Mouse (Mus musculus) hindbrain, embryonic 16.5 days (tissue): Measurements from ENCODE around the gene Chrng. TPM values are rescaled to one million over a fixed set of nuclear protein-coding genes. Genes with fewer than 3 reads are reported as not detected.

Experiments
- ATAC-seq: fragments of 200-750 bp; cut with Nextera tagmentation; 2 replicates; pipeline ENCODE4 v1.8.0; 2017; ENCODE audit warnings: moderate TSS enrichment, moderate library complexity
- H3K27ac ChIP-seq: fragments of 300-500 bp; sonication (generic); 2 replicates; pipeline ENCODE4 v1.5.1; 2014; ENCODE audit warnings: low read depth, mild to moderate bottlenecking, control low read depth, low read length, moderate library complexity
- H3K27me3 ChIP-seq: fragments of 300-500 bp; sonication (generic); replicated peaks from 2 replicates; pipeline ENCODE4 v1.6.1; 2014; ENCODE audit warnings: low read length; ENCODE audit not compliant: control insufficient read depth, insufficient read depth
- H3K36me3 ChIP-seq: fragments of 300-500 bp; sonication (generic); 2 replicates; pipeline ENCODE4 v1.6.1; 2014; ENCODE audit warnings: mild to moderate bottlenecking, low read length, moderate library complexity, mixed read lengths; ENCODE audit not compliant: control insufficient read depth, insufficient read depth
- H3K4me1 ChIP-seq: fragments of 300-500 bp; sonication (generic); 2 replicates; pipeline ENCODE4 v1.6.1; 2014; ENCODE audit warnings: low read depth, low read length; ENCODE audit not compliant: control insufficient read depth, insufficient read depth
- H3K4me2 ChIP-seq: fragments of 300-500 bp; sonication (generic); 2 replicates; pipeline ENCODE4 v1.6.1; 2014; ENCODE audit warnings: mild to moderate bottlenecking, low read length, control low read depth, moderate library complexity
- H3K4me3 ChIP-seq: fragments of 300-500 bp; sonication (generic); 2 replicates; pipeline ENCODE4 v1.5.1; 2014; ENCODE audit warnings: mild to moderate bottlenecking, low read length, control low read depth, moderate library complexity
- H3K9ac ChIP-seq: fragments of 300-500 bp; sonication (generic); 2 replicates; pipeline ENCODE4 v1.6.1; 2014; ENCODE audit warnings: low read depth, mild to moderate bottlenecking, control low read depth, low read length, moderate library complexity
- H3K9me3 ChIP-seq: fragments of 300-500 bp; sonication (generic); 2 replicates; pipeline ENCODE4 v1.6.1; 2014; ENCODE audit warnings: mild to moderate bottlenecking, low read length, moderate library complexity; ENCODE audit not compliant: control insufficient read depth
- WGBS: fragments of 180-500 bp; shearing (Covaris S2); extraction: QIAGEN DNeasy Blood & Tissue Kit; methylation state at CpG from one replicate; pipeline ENCODE4 v1.1.7; 2014; 5-methylcytosine and 5-hydroxymethylcytosine counted together
- polyA plus RNA-seq: library from polyadenylated mRNA; unstranded; fragments of >200 nt; fragmentation: Nextera tagmentation; extraction: Ambion mirVana; gene quantifications from 2 replicates; pipeline ENCODE4 v1.2.1, GENCODE M21; 2015

Gene Chrng
- 0.96 TPM in 1 of 2 replicates, not detected in the other for polyA plus RNA-seq

DNA sequence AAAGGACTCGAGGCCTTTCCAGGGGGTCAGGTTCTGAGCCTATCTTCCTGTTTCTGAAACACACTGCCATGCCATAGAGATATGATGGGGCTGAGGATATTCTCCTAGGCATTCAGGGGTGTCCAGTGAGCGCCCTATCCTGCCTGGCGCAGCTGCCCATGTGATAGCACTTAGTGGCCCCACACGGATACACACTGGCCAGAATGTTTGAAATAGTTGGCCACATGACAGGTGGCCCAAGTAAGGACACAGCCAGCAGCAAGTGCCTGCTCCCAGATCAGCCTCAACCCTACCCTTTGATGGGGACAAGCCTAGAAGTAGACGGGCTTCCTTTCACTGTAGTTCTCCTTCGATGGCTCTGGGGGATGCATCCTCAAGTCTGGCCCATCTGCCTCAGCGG is at the start of gene Chrng:
TSS of gene Chrng (plus strand) at position 193 of the 400 bp plus-strand sequence.
- Histone ChIP-seq H3K9me3 (no peaks in the 10 kb centered on the region), H3K36me3 (no peaks in the 10 kb centered on the region), H3K27ac (no peak within 1 kb of the TSS), H3K9ac (no peak within 1 kb of the TSS), H3K4me2 (no peak within 1 kb of the TSS), H3K4me3 (no peak within 1 kb of the TSS), H3K27me3 (peaks cover 2% of the 10 kb centered on the region; the same call in 1 of the 2 replicates), H3K4me1 (no peaks in the 10 kb centered on the region)
- no peak for ATAC-seq
- 92% methylated on average over 7 of the region's 7 CpGs for WGBS

- peak; percentile 34 for ATAC-seq
- Histone ChIP-seq H3K36me3 (no peaks in the 10 kb centered on the region), H3K4me1 (peaks cover 14% of the 10 kb centered on the region), H3K27me3 (peaks cover 48% of the 10 kb centered on the region), H3K27ac (no peak overlapping the region), H3K9me3 (no peaks in the 10 kb centered on the region), H3K9ac (peak overlapping the region; percentile 66), H3K4me3 (peak overlapping the region; percentile 48), H3K4me2 (peak overlapping the region; percentile 74)
- under 1% methylated on average over 55 of the region's 56 CpGs for WGBS
Observed at GRCm38 (mm10) chr1:87155531-87156198, 48.8 kb upstream of the Chrng start.

- 2% methylated on average over 12 of the region's 12 CpGs for WGBS
- Histone ChIP-seq H3K4me1 (peaks cover 14% of the 10 kb centered on the region), H3K9me3 (no peaks in the 10 kb centered on the region), H3K27ac (no peak within 1 kb of the TSS), H3K27me3 (peaks cover 46% of the 10 kb centered on the region), H3K4me2 (peak within 1 kb of the TSS; percentile 74), H3K4me3 (peak within 1 kb of the TSS; percentile 48), H3K9ac (peak within 1 kb of the TSS; percentile 66), H3K36me3 (no peaks in the 10 kb centered on the region)
- no peak for ATAC-seq
Observed at GRCm38 (mm10) chr1:87156199-87156587, 48.3 kb upstream of the Chrng start, which contains the start of gene Ecel1. Gene Ecel1 (minus strand): TSS chr1:87156521.

DNA sequence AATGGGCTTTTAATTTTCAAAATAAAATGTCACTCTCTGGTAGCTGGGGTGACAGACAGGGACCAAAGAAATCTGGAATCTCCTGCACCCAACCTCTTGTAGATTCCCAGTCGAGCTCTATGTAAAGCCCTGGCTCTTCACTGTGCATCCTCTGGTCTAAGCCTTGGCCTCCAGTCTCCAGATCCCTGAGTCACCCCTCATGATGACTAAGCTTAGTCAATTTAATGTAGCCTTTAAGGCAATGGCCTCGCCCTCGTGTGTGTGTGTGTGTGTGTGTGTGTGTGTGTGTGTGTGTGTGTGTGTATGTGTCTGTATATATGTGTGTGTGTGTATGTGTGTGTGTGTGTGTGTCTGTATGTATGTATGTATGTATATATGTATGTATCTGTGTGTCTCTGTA is 45.1 kb upstream of the Chrng start:
- 82% methylated on average over 3 of the region's 3 CpGs for WGBS
- Histone ChIP-seq H3K27me3 (peaks cover 17% of the 10 kb centered on the region), H3K9me3 (no peaks in the 10 kb centered on the region)

GRCm38 (mm10) chr1:87164164-87164795 is 40.2 kb upstream of the Chrng start:
- no peak overlapping the region for H3K4me2 ChIP-seq
- no peaks in the 10 kb centered on the region for H3K36me3 ChIP-seq
- peaks cover 3% of the 10 kb centered on the region for H3K4me1 ChIP-seq
- 23% methylated on average over 11 of the region's 11 CpGs for WGBS
- H3K4me3 ChIP-seq = no peak overlapping the region
- H3K9me3 ChIP-seq = no peaks in the 10 kb centered on the region
- 0 out of 2 replicates have a peak overlapping the region, but pooled peaks have one; percentile 35 for H3K27ac ChIP-seq
- no peaks in the 10 kb centered on the region for H3K27me3 ChIP-seq
- ATAC-seq = peak; percentile 43
- peak overlapping the region; percentile 32; the same call in 1 of the 2 replicates for H3K9ac ChIP-seq

More for the DNA sequence above, 45.1 kb upstream of the Chrng start:
- H3K36me3 ChIP-seq = no peaks in the 10 kb centered on the region
- ATAC-seq = no peak
- no peak overlapping the region for H3K4me3 ChIP-seq
- no peak overlapping the region for H3K27ac ChIP-seq
- no peak overlapping the region for H3K4me2 ChIP-seq
- peaks cover 8% of the 10 kb centered on the region for H3K4me1 ChIP-seq
- no peak overlapping the region for H3K9ac ChIP-seq

GRCm38 (mm10) chr1:87164796-87165184 is 39.7 kb upstream of the Chrng start:
- ATAC-seq = peak; percentile 6; the same call in 1 of the 2 replicates
- H3K27ac ChIP-seq = 0 out of 2 replicates have a peak overlapping the region, but pooled peaks have one; percentile 35

DNA sequence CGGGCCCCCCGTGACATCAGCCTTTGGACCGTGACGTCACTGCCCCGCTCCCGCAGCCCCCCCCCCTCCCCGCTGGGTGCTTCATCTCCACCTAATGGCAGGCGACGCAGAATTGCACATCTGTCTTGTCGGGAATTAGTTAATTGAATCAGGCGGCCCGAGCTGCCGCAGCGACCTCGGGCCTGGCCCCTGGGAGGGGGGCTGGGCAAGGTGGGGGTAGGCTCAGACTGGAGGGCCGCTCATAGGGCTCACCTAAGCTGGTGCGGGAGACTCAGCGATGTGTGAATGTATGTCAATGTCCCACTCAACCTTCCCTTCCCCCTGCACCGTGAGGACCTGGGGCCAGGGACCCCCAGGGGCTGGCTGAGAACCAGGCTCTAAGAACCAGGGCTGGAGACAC is 34.0 kb upstream of the Chrng start:
- Histone ChIP-seq H3K4me3 (no peak overlapping the region), H3K27me3 (no peaks in the 10 kb centered on the region), H3K4me2 (peak overlapping the region; percentile 30; the same call in 1 of the 2 replicates), H3K4me1 (peaks cover 18% of the 10 kb centered on the region), H3K9me3 (no peaks in the 10 kb centered on the region), H3K9ac (0 out of 2 replicates have a peak overlapping the region, but pooled peaks have one; percentile 8), H3K36me3 (no peaks in the 10 kb centered on the region), H3K27ac (no peak overlapping the region)
- WGBS = 8% methylated on average over 19 of the region's 19 CpGs
- peak; percentile 35 for ATAC-seq

More at GRCm38 (mm10) chr1:87164796-87165184, 39.7 kb upstream of the Chrng start:
- H3K4me1 ChIP-seq = peaks cover 7% of the 10 kb centered on the region
- peak overlapping the region; percentile 32; the same call in 1 of the 2 replicates for H3K9ac ChIP-seq
- 33% methylated on average over 9 of the region's 9 CpGs for WGBS
- no peak overlapping the region for H3K4me2 ChIP-seq
- no peaks in the 10 kb centered on the region for H3K36me3 ChIP-seq
- H3K9me3 ChIP-seq = no peaks in the 10 kb centered on the region
- no peak overlapping the region for H3K4me3 ChIP-seq
- no peaks in the 10 kb centered on the region for H3K27me3 ChIP-seq

- Histone ChIP-seq H3K4me3 (no peak overlapping the region), H3K9me3 (no peaks in the 10 kb centered on the region), H3K27me3 (no peaks in the 10 kb centered on the region), H3K4me1 (peaks cover 20% of the 10 kb centered on the region), H3K27ac (no peak overlapping the region), H3K36me3 (no peaks in the 10 kb centered on the region), H3K9ac (no peak overlapping the region), H3K4me2 (no peak overlapping the region)
- WGBS = 96% methylated on average over 1 of the region's 1 CpGs
- ATAC-seq = no peak
Observed at GRCm38 (mm10) chr1:87171312-87171711, 33.1 kb upstream of the Chrng start.

DNA sequence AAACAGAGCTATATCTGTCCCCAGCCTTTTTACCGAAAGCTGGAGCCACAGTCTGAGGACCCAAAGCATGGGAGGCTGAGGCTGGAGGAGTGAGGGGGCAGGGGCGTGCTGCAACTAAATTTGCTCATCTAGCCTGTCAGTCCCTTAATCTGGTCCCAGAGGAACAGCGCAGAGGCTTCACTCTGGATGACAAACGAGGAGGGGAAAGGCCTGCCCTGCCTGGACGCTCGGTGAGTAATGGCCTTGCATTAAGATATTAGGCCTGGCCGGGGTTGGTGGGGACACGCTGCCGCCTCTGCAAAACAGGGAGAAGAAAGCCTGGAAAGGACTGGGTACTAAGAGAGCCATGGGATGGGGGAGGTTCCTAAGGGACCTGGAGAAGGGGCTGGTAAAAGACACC is 32.1 kb upstream of the Chrng start:
- ATAC-seq = no peak
- H3K9ac ChIP-seq = no peak overlapping the region
- 40% methylated on average over 9 of the region's 9 CpGs for WGBS

More for the DNA sequence above, 32.1 kb upstream of the Chrng start:
- peaks cover 20% of the 10 kb centered on the region for H3K4me1 ChIP-seq
- no peak overlapping the region for H3K4me2 ChIP-seq
- H3K36me3 ChIP-seq = no peaks in the 10 kb centered on the region
- no peak overlapping the region for H3K4me3 ChIP-seq
- H3K27me3 ChIP-seq = no peaks in the 10 kb centered on the region
- no peaks in the 10 kb centered on the region for H3K9me3 ChIP-seq
- no peak overlapping the region for H3K27ac ChIP-seq
